Mouse (Mus musculus) limb, embryonic 11.5 days (tissue): Measurements from ENCODE around the gene Gm21970. TPM values are rescaled to one million over a fixed set of nuclear protein-coding genes. Genes with fewer than 3 reads are reported as not detected.

Source experiments
- ATAC-seq: fragments of 200-750 bp; cut with Nextera tagmentation; 2 replicates; pipeline ENCODE4 v1.8.0; 2017; ENCODE audit warnings: low read depth; ENCODE audit not compliant: insufficient number of reproducible peaks, low FRiP score, low TSS enrichment
- DNase-seq: peaks from one replicate; pipeline ENCODE4 v3.0.0-alpha.2; 2015; ENCODE audit warnings: low spot score
- H3K27ac ChIP-seq: fragments of 300-500 bp; sonication (generic); replicated peaks from 2 replicates; pipeline ENCODE4 v1.5.1; 2014; ENCODE audit warnings: low read depth, mild to moderate bottlenecking, low read length
- H3K27me3 ChIP-seq: fragments of 300-500 bp; sonication (generic); 2 replicates; pipeline ENCODE4 v1.6.1; 2014; ENCODE audit warnings: mild to moderate bottlenecking, low read length, mixed read lengths; ENCODE audit not compliant: control insufficient read depth, insufficient read depth
- H3K36me3 ChIP-seq: fragments of 300-500 bp; sonication (generic); 2 replicates; pipeline ENCODE4 v1.6.1; 2014; ENCODE audit warnings: mild to moderate bottlenecking, low read length, moderate library complexity, mixed read lengths; ENCODE audit not compliant: control insufficient read depth, insufficient read depth
- H3K4me1 ChIP-seq: fragments of 300-500 bp; sonication (generic); 2 replicates; pipeline ENCODE4 v1.6.1; 2014; ENCODE audit warnings: low read length, mixed read lengths; ENCODE audit not compliant: control insufficient read depth, insufficient read depth
- H3K4me2 ChIP-seq: fragments of 300-500 bp; sonication (generic); 2 replicates; pipeline ENCODE4 v1.6.1; 2014; ENCODE audit warnings: low read depth, mild to moderate bottlenecking, moderate library complexity; ENCODE audit not compliant: severe bottlenecking
- H3K4me3 ChIP-seq: fragments of 300-500 bp; sonication (generic); 2 replicates; pipeline ENCODE4 v1.5.1; 2014; ENCODE audit warnings: low read depth, low read length
- H3K9ac ChIP-seq: fragments of 300-500 bp; sonication (generic); 2 replicates; pipeline ENCODE4 v1.6.1; 2014; ENCODE audit warnings: mild to moderate bottlenecking, low read length
- H3K9me3 ChIP-seq: fragments of 300-500 bp; sonication (generic); 2 replicates; pipeline ENCODE4 v1.6.1; 2016; ENCODE audit warnings: low read length; ENCODE audit not compliant: control insufficient read depth
- WGBS: fragments of 180-500 bp; shearing (Covaris S2); extraction: QIAGEN DNeasy Blood & Tissue Kit; methylation state at CpG from one replicate; pipeline ENCODE4 v1.1.7; 2014; 5-methylcytosine and 5-hydroxymethylcytosine counted together
- polyA plus RNA-seq: library from polyadenylated mRNA; unstranded; fragments of >200 nt; fragmentation: Nextera tagmentation; extraction: Ambion mirVana; gene quantifications from 2 replicates; pipeline ENCODE4 v1.2.1, GENCODE M21; 2014

The Gm21970 gene
- polyA plus RNA-seq, 1 experiment from 2014 or later = not detected

DNA sequence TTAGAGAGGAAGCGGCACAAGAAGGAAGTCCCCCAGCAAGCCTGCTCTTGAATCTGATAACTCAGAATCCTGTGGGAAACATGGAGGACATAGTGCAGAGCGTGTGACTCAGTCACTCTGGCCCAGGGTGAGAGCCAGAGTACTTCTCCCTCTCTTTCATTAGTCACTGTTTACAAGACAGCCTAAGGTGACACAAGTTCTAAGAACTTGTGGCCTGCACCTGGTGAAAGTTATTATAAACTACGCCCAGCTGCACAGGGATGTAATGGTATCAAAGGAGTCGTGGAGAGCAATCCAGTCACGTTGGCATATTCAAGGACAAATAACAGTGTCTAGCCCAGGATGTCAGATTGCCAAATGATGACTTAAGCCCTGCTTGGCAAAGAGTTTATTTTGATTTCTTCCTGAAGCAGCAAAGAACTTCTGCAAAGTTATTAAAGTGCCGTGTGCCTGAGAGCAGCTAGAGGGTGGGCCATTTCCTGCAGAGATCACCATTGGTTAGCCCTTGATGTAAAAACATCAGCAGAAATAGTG, 60.9 kb downstream of the Gm21970 start:
- ATAC-seq = no peak
- H3K27me3 ChIP-seq = no peaks in the 10 kb centered on the region
- no peaks in the 10 kb centered on the region for H3K36me3 ChIP-seq
- H3K9ac ChIP-seq = no peak overlapping the region
- no peak overlapping the region for H3K4me2 ChIP-seq
- no peak overlapping the region for H3K4me3 ChIP-seq
- no peaks in the 10 kb centered on the region for H3K4me1 ChIP-seq
- no peak for DNase-seq
- no peak overlapping the region for H3K27ac ChIP-seq
- H3K9me3 ChIP-seq = no peaks in the 10 kb centered on the region
- whole genome bisulfite sequencing = 68% methylated on average over 6 of the region's 6 CpGs

DNA sequence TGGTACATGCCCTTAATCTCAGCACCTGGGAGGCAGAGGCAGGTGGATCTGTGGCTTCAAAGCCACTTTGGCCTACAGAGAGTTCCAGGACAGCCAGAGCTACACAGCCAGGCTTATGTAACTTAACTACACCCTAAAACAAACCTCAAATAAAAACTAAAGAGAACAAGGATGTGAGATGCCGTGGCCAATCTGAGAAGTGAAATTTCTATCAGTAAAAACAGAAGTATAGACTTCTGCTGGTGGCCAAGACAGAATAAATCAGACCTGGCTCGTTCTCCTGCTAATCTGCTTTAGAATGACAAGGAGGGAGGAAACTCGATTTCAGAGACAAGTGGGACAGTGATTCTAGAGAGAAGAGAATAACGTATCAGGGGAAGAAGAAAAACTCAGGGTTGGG, 64.3 kb downstream of the Gm21970 start:
- Histone ChIP-seq H3K4me1 (no peaks in the 10 kb centered on the region), H3K27ac (no peak overlapping the region), H3K4me2 (no peak overlapping the region), H3K27me3 (no peaks in the 10 kb centered on the region), H3K9me3 (no peaks in the 10 kb centered on the region), H3K9ac (no peak overlapping the region), H3K4me3 (no peak overlapping the region), H3K36me3 (no peaks in the 10 kb centered on the region)
- DNase-seq (no peak), ATAC-seq (no peak)
- 78% methylated on average over 4 of the region's 4 CpGs for WGBS

DNA sequence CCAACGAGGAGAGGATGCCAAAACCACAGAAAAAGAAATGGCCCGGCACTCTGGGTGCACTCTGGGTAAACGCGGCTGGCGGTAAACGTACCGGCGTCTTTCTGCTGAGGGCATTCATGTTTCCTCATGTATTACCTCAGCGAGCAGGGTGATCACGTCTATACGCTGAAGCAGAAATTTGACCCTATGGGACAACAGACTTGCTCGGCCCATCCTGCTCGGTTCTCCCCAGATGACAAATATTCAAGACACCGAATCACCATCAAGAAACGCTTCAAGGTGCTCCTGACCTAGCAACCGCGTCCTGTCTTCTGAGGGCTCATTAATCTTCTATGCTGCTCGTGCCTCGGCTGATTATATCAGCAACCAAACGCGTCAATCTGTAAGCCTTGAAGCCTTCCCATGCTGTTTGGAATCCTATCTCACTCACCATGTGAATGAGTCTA, 66.8 kb downstream of the Gm21970 start:
- no peak overlapping the region for H3K4me3 ChIP-seq
- no peak overlapping the region for H3K9ac ChIP-seq
- no peak overlapping the region for H3K4me2 ChIP-seq
- H3K27ac ChIP-seq = no peak overlapping the region
- ATAC-seq = no peak
- WGBS = 85% methylated on average over 21 of the region's 21 CpGs
- no peak for DNase-seq
- H3K27me3 ChIP-seq = no peaks in the 10 kb centered on the region
- H3K4me1 ChIP-seq = no peaks in the 10 kb centered on the region
- no peaks in the 10 kb centered on the region for H3K36me3 ChIP-seq
- no peaks in the 10 kb centered on the region for H3K9me3 ChIP-seq

DNA sequence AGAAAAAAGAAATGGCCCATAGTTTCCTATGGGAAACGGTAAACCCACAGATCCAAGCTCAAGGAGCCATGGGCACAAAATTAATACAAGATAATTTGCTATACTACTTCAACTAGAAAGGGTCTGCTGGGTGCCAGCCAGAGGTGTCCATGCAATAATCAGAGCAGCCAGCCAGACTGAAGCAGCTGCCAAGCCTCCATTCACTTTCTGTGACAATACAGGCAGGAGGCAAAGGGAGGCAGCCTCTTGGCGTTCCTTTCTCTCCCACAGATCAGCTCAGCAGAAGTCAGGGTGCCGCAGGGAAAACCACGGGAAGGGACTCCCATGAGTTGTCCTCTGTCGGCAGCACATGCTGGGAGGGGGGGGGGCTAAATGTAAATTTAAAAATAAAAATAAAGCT, 67.5 kb downstream of the Gm21970 start:
- Histone ChIP-seq H3K36me3 (no peaks in the 10 kb centered on the region), H3K4me2 (no peak overlapping the region), H3K9me3 (no peaks in the 10 kb centered on the region), H3K4me1 (no peaks in the 10 kb centered on the region), H3K27ac (no peak overlapping the region), H3K27me3 (no peaks in the 10 kb centered on the region), H3K9ac (no peak overlapping the region), H3K4me3 (no peak overlapping the region)
- WGBS = 70% methylated on average over 5 of the region's 5 CpGs
- no peak for ATAC-seq
- DNase-seq = no peak

DNA sequence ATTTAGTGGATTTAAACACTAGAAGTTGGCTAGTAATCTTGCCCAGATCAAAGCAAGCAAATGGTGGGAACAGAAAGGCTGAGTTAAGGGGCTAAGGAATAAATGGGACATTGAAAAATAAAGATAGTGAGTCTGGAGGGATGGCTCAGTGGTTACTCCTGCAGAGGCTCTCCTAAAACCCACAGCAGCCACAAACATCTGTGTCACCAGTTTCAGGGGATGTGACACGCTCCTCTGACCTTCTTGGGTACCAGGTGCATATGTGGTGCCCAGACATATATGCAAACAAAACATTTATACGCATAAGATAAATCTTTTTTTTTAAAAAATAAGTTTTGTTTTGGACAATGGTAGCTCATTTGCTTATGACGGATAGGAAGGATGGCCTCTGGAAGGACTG, 67.9 kb downstream of the Gm21970 start:
- H3K4me3 ChIP-seq = no peak overlapping the region
- 90% methylated on average over 3 of the region's 3 CpGs for WGBS
- no peak overlapping the region for H3K9ac ChIP-seq
- no peaks in the 10 kb centered on the region for H3K27me3 ChIP-seq
- DNase-seq (no peak), ATAC-seq (no peak)
- H3K4me1 ChIP-seq = no peaks in the 10 kb centered on the region
- no peak overlapping the region for H3K4me2 ChIP-seq
- no peaks in the 10 kb centered on the region for H3K9me3 ChIP-seq
- no peak overlapping the region for H3K27ac ChIP-seq
- no peaks in the 10 kb centered on the region for H3K36me3 ChIP-seq

DNA sequence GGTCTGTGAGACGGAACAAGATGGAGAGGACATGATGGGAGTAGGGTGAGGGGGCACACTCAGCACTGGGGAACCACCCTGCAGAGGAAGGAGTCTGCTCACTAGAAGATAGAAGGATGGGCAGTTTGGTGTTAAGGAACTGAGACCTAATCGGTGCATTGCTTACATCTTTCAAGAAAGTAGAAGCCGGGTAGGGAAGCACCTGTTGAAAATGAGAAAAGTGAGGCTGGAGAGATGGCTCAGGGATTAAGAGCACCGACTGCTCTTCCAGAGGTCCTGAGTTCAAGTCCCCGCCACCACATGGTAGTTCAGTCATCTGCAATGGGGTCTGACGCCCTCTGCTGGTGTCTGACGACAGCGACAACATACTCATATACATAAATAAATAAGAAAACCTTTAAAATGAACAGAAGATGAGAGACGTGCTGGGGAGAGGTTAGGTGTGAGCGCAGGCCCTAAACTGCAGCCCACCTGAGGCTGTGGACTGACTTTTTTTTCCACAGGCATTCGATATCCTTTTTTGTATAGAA, 68.4 kb downstream of the Gm21970 start:
- Histone ChIP-seq H3K36me3 (no peaks in the 10 kb centered on the region), H3K9ac (no peak overlapping the region), H3K27me3 (no peaks in the 10 kb centered on the region), H3K4me1 (no peaks in the 10 kb centered on the region), H3K9me3 (no peaks in the 10 kb centered on the region), H3K4me2 (no peak overlapping the region), H3K27ac (no peak overlapping the region), H3K4me3 (no peak overlapping the region)
- no peak for ATAC-seq
- no peak for DNase-seq
- 66% methylated on average over 11 of the region's 11 CpGs for WGBS

DNA sequence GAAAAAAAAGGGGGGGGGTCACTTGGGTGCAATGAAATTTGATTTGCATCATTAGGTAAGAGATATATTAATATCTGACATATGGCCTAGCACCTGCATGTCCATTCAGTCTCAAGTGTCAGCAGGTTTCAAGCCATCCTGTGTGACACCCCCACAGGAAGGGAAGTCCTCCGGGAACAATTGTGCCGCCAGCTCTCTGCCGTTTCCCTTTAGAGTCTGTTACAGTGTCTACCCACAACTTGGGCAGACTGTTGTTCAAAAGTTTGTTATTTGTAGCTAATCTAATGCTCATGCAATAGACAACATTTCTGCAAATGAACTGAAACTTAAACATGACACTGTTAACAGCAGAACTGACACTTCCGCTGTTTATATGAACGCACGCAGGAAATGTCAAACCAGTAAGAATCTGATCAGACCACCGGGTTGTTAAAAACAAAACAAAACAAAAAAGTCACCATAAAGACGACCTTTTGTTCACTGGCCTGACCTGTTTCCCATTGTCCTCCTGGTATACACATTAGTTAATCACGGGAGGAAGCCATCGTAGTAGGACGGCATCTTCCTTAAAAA, 69.6 kb downstream of the Gm21970 start:
- ATAC-seq (no peak), DNase-seq (no peak)
- Histone ChIP-seq H3K4me3 (no peak overlapping the region), H3K27ac (no peak overlapping the region), H3K4me2 (no peak overlapping the region), H3K9me3 (no peaks in the 10 kb centered on the region), H3K9ac (no peak overlapping the region), H3K36me3 (no peaks in the 10 kb centered on the region), H3K4me1 (peaks cover 2% of the 10 kb centered on the region; the same call in 1 of the 2 replicates), H3K27me3 (no peaks in the 10 kb centered on the region)
- 76% methylated on average over 11 of the region's 11 CpGs for WGBS

DNA sequence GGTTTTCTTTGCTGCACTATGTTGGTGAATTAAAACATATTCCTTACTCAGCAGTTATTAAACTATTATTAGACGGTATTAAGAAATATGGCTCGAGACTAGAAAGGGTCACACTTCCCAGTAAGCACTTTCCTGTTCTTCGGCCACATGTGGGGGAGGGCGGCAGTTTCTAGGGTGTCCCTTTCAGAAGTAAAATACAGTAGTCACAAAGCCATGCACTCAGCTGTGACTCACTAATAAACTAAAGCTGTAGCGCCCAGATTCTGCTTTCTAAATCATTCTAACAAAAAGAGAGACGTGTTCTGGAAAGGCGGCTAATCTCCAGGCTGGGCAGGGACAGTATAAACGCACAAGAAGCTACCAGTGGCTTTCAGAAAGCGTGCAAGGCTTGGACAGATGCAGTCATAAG, 70.3 kb downstream of the Gm21970 start:
- H3K4me2 ChIP-seq = no peak overlapping the region
- WGBS = 66% methylated on average over 9 of the region's 9 CpGs

DNA sequence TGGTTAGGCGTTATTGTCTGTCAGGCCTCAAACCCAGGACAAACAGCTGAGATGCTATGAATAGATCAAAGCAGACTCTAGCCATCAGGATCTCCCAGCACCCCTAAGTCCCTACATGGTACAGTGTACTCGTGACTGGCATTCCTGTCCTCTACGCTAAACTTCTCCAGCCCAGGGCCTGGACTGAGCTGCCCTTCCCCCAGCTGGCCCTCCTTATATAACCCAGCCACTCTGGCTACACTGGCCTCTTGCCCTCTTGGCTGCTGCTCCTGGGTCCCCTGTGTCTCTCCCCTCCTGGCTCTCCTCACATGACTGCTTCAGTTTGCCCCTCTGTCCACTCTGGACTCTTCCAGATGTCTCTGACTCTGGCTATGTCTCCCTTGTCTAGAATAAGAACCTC, 71.1 kb downstream of the Gm21970 start:
- ATAC-seq = no peak
- Histone ChIP-seq H3K9me3 (no peaks in the 10 kb centered on the region), H3K4me2 (no peak overlapping the region), H3K4me1 (peaks cover 9% of the 10 kb centered on the region), H3K9ac (no peak overlapping the region), H3K27me3 (no peaks in the 10 kb centered on the region), H3K36me3 (no peaks in the 10 kb centered on the region), H3K27ac (no peak overlapping the region), H3K4me3 (no peak overlapping the region)
- no peak for DNase-seq
- WGBS = 73% methylated on average over 3 of the region's 3 CpGs

More for the DNA sequence above, 70.3 kb downstream of the Gm21970 start:
- DNase-seq (no peak), ATAC-seq (no peak)
- Histone ChIP-seq H3K27ac (no peak overlapping the region), H3K27me3 (no peaks in the 10 kb centered on the region), H3K9me3 (no peaks in the 10 kb centered on the region), H3K4me3 (no peak overlapping the region), H3K9ac (no peak overlapping the region), H3K36me3 (no peaks in the 10 kb centered on the region), H3K4me1 (peaks cover 8% of the 10 kb centered on the region)
